Mouse (Mus musculus) layer of hippocampus, postnatal 10 days (tissue): Measurements from ENCODE around the gene Prl8a2. TPM values are rescaled to one million over a fixed set of nuclear protein-coding genes. Genes with fewer than 3 reads are reported as not detected.

Experiments used
- DNase-seq, 2 experiments: peaks; one replicate each; pipeline ENCODE4 v3.0.0; 2021; ENCODE audit warnings: low spot score in 2 of 2
- long read RNA-seq: library from polyadenylated mRNA; stranded (forward); transcript quantifications from one replicate; pipeline ENCODE4 v2.0.0, GENCODE M21; 2023
- total RNA-seq, 2 experiments: library from RNA; stranded (reverse); gene quantifications; 2 replicates each; pipeline ENCODE4 v1.2.3; 2021

The Prl8a2 gene
- not detected for total RNA-seq
- long read RNA-seq: 0 reads

- no peak for DNase-seq
Measured at GRCm38 (mm10) chr13:27345373-27345772, at the start of gene Prl8a2. TSS of gene Prl8a2 (plus strand) at chr13:27345673.

DNA sequence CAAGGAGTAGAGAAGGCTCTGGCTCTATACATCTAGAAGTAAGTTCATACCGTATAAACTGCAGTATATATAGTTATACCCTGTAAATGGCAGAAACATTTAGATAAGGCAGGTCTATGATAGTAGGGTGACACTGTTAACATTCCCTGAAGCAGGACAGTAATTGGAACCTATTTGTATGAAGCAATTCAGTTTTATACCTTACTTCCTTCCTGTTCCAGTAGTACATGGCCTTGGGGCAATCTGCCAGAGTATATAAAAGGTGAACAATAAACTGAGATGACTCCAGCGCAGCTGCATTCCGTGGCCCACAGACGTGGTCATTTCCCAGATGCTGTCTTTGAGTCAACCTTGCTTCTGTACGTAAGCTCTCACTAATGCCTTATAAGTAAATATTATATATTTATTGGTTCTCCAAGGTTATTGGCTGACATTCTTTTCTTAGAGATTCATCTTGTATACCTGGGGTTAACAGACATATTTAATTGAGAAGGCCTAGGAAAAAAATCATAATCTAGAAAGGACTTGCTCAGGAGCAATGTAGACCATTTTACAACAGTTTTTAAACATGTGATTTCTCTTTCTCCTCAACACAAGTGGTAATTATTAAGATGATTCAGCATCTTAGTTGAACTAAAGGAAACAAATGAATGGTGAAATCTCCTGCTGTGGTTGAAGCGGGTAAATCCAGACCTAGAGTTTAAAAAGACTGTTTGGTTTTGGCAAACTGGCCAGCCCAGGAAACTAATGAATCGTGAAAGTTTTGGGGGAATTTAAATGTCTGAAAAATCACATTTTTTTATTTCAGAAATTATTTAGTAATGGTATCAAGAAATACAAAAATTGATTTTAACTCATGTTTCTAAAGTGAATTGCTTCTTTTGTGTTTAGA, 32.9 kb upstream of the Prl8a2 start, which contains the start of gene Prl6a1:
Gene Prl6a1, plus strand, starts transcription at position 294 of the 892 bp plus-strand sequence.
- no peak for DNase-seq

DNA sequence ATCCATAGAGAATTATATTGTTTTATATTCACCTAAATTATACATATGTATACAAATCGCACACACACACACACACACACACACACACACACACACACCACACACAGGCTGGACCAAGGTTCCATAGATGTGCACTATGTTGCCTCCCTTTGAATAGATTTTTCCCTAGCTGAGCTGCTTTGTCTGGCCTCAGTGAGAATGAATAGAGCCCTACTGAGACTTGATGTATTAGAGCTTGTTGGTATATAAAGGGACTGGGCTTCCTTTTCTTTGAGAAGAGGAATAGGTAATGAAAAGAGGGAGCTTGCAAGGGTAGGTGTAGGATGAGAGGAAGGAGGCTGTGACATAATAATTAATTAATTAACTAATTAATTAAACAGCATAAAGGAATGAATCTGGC, 10.5 kb upstream of the Prl8a2 start:
- no peak for DNase-seq

DNA sequence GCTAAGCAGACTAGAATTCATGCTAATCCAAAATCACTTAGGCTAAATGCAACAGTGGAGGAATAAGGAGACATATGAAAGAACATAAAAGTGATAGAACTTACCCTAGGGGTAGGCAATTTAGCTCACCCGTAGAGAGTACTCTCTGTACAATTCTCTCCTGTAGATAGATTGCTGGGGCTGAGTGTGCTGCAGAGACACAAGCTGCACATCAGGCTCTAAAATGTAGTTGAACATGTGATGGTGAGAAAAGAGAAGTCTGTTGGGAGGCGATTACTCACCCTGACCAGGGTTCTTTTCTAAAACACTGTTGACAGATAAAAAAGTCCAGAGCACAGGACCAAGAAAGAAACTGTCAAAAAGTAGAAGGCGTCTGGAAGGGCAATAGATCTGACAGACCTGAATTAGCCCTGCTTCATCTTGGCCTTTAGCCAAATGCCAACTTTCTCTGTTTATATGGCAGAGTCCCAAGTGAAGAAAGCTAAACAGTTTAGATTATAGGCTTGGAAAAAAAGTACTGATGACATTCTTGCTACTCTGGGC, 2.7 kb upstream of the Prl8a2 start:
- no peak for DNase-seq

- no peak for DNase-seq
Measured at GRCm38 (mm10) chr13:27390746-27391145, 45.3 kb downstream of the Prl8a2 start, which contains the start of gene Prl2b1. TSS of gene Prl2b1 (minus strand) at chr13:27390846.

GRCm38 (mm10) chr13:27399061-27399724, 53.7 kb downstream of the Prl8a2 start:
- DNase-seq: peak in 1 of 2 experiments; percentile 5

Other genes starting within 250 kb of the Prl8a2 start
- not detected for gene Prl3d2, start 224.0 kb upstream of the Prl8a2 start, total RNA-seq
- not detected for gene Prl3d3, start 188.9 kb upstream of the Prl8a2 start, total RNA-seq
- gene Prl3c1, start 149.0 kb upstream of the Prl8a2 start, total RNA-seq: not detected
- gene Prl3b1, start 103.8 kb upstream of the Prl8a2 start, total RNA-seq: not detected
- not detected for gene Prl3a1, start 86.2 kb upstream of the Prl8a2 start, total RNA-seq
- gene Prl6a1, start 33.0 kb upstream of the Prl8a2 start, total RNA-seq: not detected
- gene Prl2b1, start 45.2 kb downstream of the Prl8a2 start, total RNA-seq: not detected
- gene Prl8a6, start 93.0 kb downstream of the Prl8a2 start, total RNA-seq: not detected
- not detected for gene Prl8a8, start 167.5 kb downstream of the Prl8a2 start, total RNA-seq
- gene Prl8a9, start 218.9 kb downstream of the Prl8a2 start, total RNA-seq: not detected
- gene Prl8a1, start 236.5 kb downstream of the Prl8a2 start, total RNA-seq: not detected